Mouse (Mus musculus) stomach, embryonic 14.5 days (tissue): Measurements from ENCODE around the gene Klc1. TPM values are rescaled to one million over a fixed set of nuclear protein-coding genes. Genes with fewer than 3 reads are reported as not detected.

Experiments used
- ATAC-seq: fragments of 200-750 bp; cut with Nextera tagmentation; 2 replicates; pipeline ENCODE4 v1.8.0; 2017; ENCODE audit warnings: low read depth, moderate TSS enrichment; ENCODE audit not compliant: insufficient number of reproducible peaks, insufficient read depth, low FRiP score
- H3K27ac ChIP-seq: fragments of 300-500 bp; sonication (generic); 2 replicates; pipeline ENCODE4 v1.5.1; 2014; ENCODE audit warnings: mild to moderate bottlenecking, low read length, moderate library complexity, mixed read lengths
- H3K27me3 ChIP-seq: fragments of 300-500 bp; sonication (generic); 2 replicates; pipeline ENCODE4 v1.6.1; 2014; ENCODE audit warnings: low read length, control low read depth, mixed read lengths; ENCODE audit not compliant: control insufficient read depth, insufficient read depth
- H3K36me3 ChIP-seq: fragments of 300-500 bp; sonication (generic); 2 replicates; pipeline ENCODE4 v1.6.1; 2014; ENCODE audit warnings: mild to moderate bottlenecking, control low read depth, low read length, moderate library complexity, mixed read lengths; ENCODE audit not compliant: control insufficient read depth, insufficient read depth
- H3K4me1 ChIP-seq: fragments of 300-500 bp; sonication (generic); 2 replicates; pipeline ENCODE4 v1.6.1; 2014; ENCODE audit warnings: low read length, control low read depth, mixed read lengths; ENCODE audit not compliant: control insufficient read depth, insufficient read depth
- H3K4me2 ChIP-seq: fragments of 300-500 bp; sonication (generic); replicated peaks from 2 replicates; pipeline ENCODE4 v1.6.1; 2014; ENCODE audit warnings: low read depth, low read length, control low read depth
- H3K4me3 ChIP-seq: fragments of 300-500 bp; sonication (generic); 2 replicates; pipeline ENCODE4 v1.5.1; 2014; ENCODE audit warnings: low read depth, low read length, control low read depth
- H3K9ac ChIP-seq: fragments of 300-500 bp; sonication (generic); replicated peaks from 2 replicates; pipeline ENCODE4 v1.6.1; 2014; ENCODE audit warnings: low read depth, mild to moderate bottlenecking, control low read depth, low read length, moderate library complexity, mixed read lengths
- H3K9me3 ChIP-seq: fragments of 300-500 bp; sonication (generic); 2 replicates; pipeline ENCODE4 v1.6.1; 2016; ENCODE audit warnings: low read depth, low read length, control low read depth; ENCODE audit not compliant: control insufficient read depth
- WGBS: fragments of 180-500 bp; shearing (Covaris S2); extraction: QIAGEN DNeasy Blood & Tissue Kit; methylation state at CpG from one replicate; pipeline ENCODE4 v1.1.7; 2014; 5-methylcytosine and 5-hydroxymethylcytosine counted together
- polyA plus RNA-seq: library from polyadenylated mRNA; unstranded; fragments of >200 nt; fragmentation: Nextera tagmentation; extraction: Ambion mirVana; gene quantifications from 2 replicates; pipeline ENCODE4 v1.2.1, GENCODE M21; 2014

Klc1 gene
- polyA plus RNA-seq, 1 experiment from 2014 or later: 120 TPM

- peaks cover 16% of the 10 kb centered on the region for H3K4me1 ChIP-seq
- H3K4me2 ChIP-seq: no peak overlapping the region
- no peak for ATAC-seq
- H3K9ac ChIP-seq: no peak overlapping the region
- H3K27me3 ChIP-seq: no peaks in the 10 kb centered on the region
- no peaks in the 10 kb centered on the region for H3K9me3 ChIP-seq
- 90% methylated on average over 10 of the region's 10 CpGs for WGBS
- no peak overlapping the region for H3K4me3 ChIP-seq
- H3K36me3 ChIP-seq: peaks cover 35% of the 10 kb centered on the region
- H3K27ac ChIP-seq: peak overlapping the region; percentile 55; the same call in 1 of the 2 replicates
Measured at GRCm38 (mm10) chr12:111770651-111771050, 12.0 kb downstream of the Klc1 start.

- 80% methylated on average over 16 of the region's 16 CpGs for WGBS
- Histone ChIP-seq H3K27ac (no peak overlapping the region), H3K36me3 (peaks cover 65% of the 10 kb centered on the region), H3K27me3 (no peaks in the 10 kb centered on the region), H3K4me2 (no peak overlapping the region), H3K4me1 (peaks cover 6% of the 10 kb centered on the region), H3K9me3 (no peaks in the 10 kb centered on the region), H3K4me3 (no peak overlapping the region), H3K9ac (no peak overlapping the region)
- ATAC-seq: no peak
Measured at GRCm38 (mm10) chr12:111774156-111774555, 15.5 kb downstream of the Klc1 start.

- H3K9ac ChIP-seq: no peak overlapping the region
- H3K27me3 ChIP-seq: no peaks in the 10 kb centered on the region
- H3K4me2 ChIP-seq: no peak overlapping the region
- no peak overlapping the region for H3K27ac ChIP-seq
- ATAC-seq: no peak
- WGBS: 81% methylated on average over 15 of the region's 15 CpGs
- no peak overlapping the region for H3K4me3 ChIP-seq
- peaks cover 72% of the 10 kb centered on the region for H3K36me3 ChIP-seq
- no peaks in the 10 kb centered on the region for H3K4me1 ChIP-seq
- no peaks in the 10 kb centered on the region for H3K9me3 ChIP-seq
Measured at GRCm38 (mm10) chr12:111774845-111775244, 16.2 kb downstream of the Klc1 start.

GRCm38 (mm10) chr12:111777919-111778318 is 19.3 kb downstream of the Klc1 start:
- no peak for ATAC-seq
- 86% methylated on average over 13 of the region's 13 CpGs for WGBS
- Histone ChIP-seq H3K4me1 (no peaks in the 10 kb centered on the region), H3K27ac (no peak overlapping the region), H3K4me2 (no peak overlapping the region), H3K4me3 (no peak overlapping the region), H3K9ac (no peak overlapping the region), H3K9me3 (no peaks in the 10 kb centered on the region), H3K27me3 (no peaks in the 10 kb centered on the region), H3K36me3 (peaks cover 92% of the 10 kb centered on the region)

- Histone ChIP-seq H3K9ac (no peak overlapping the region), H3K9me3 (no peaks in the 10 kb centered on the region), H3K36me3 (peaks cover 88% of the 10 kb centered on the region), H3K4me2 (no peak overlapping the region), H3K27me3 (no peaks in the 10 kb centered on the region), H3K4me1 (no peaks in the 10 kb centered on the region), H3K4me3 (no peak overlapping the region), H3K27ac (no peak overlapping the region)
- 94% methylated on average over 1 of the region's 1 CpGs for WGBS
- ATAC-seq: no peak
Measured at GRCm38 (mm10) chr12:111779544-111779943, 20.9 kb downstream of the Klc1 start.

GRCm38 (mm10) chr12:111785174-111785573 is 26.5 kb downstream of the Klc1 start:
- Histone ChIP-seq H3K4me1 (no peaks in the 10 kb centered on the region), H3K9me3 (no peaks in the 10 kb centered on the region), H3K36me3 (peaks cover 82% of the 10 kb centered on the region), H3K27me3 (no peaks in the 10 kb centered on the region), H3K4me3 (no peak overlapping the region), H3K9ac (no peak overlapping the region), H3K27ac (no peak overlapping the region), H3K4me2 (no peak overlapping the region)
- peak; percentile 33; the same call in 1 of the 2 replicates for ATAC-seq
- WGBS: 66% methylated on average over 15 of the region's 15 CpGs

GRCm38 (mm10) chr12:111787015-111787414 is 28.4 kb downstream of the Klc1 start:
- peaks cover 80% of the 10 kb centered on the region for H3K36me3 ChIP-seq
- no peak overlapping the region for H3K4me3 ChIP-seq
- 85% methylated on average over 6 of the region's 6 CpGs for whole genome bisulfite sequencing
- H3K27me3 ChIP-seq: no peaks in the 10 kb centered on the region
- H3K9me3 ChIP-seq: no peaks in the 10 kb centered on the region
- ATAC-seq: no peak
- no peaks in the 10 kb centered on the region for H3K4me1 ChIP-seq
- H3K27ac ChIP-seq: no peak overlapping the region
- no peak overlapping the region for H3K9ac ChIP-seq
- no peak overlapping the region for H3K4me2 ChIP-seq

- no peaks in the 10 kb centered on the region for H3K9me3 ChIP-seq
- H3K27me3 ChIP-seq: no peaks in the 10 kb centered on the region
- H3K27ac ChIP-seq: no peak overlapping the region
- peaks cover 81% of the 10 kb centered on the region for H3K36me3 ChIP-seq
- no peak for ATAC-seq
- H3K4me1 ChIP-seq: no peaks in the 10 kb centered on the region
- no peak overlapping the region for H3K9ac ChIP-seq
- H3K4me3 ChIP-seq: no peak overlapping the region
- no peak overlapping the region for H3K4me2 ChIP-seq
- WGBS: 92% methylated on average over 5 of the region's 5 CpGs
Measured at GRCm38 (mm10) chr12:111790090-111790489, 31.4 kb downstream of the Klc1 start.

- WGBS: 90% methylated on average over 7 of the region's 7 CpGs
- H3K4me1 ChIP-seq: no peaks in the 10 kb centered on the region
- no peak overlapping the region for H3K4me3 ChIP-seq
- H3K27ac ChIP-seq: no peak overlapping the region
- H3K9me3 ChIP-seq: no peaks in the 10 kb centered on the region
- H3K9ac ChIP-seq: no peak overlapping the region
- no peaks in the 10 kb centered on the region for H3K27me3 ChIP-seq
- peaks cover 86% of the 10 kb centered on the region for H3K36me3 ChIP-seq
- ATAC-seq: no peak
- H3K4me2 ChIP-seq: no peak overlapping the region
Measured at GRCm38 (mm10) chr12:111790631-111791030, 32.0 kb downstream of the Klc1 start.
